Mouse (Mus musculus): ENCODE data around the gene Bach1.

Bach1 gene

GRCm38 (mm10) chr16:87711961-87712360, 13.2 kb downstream of the Bach1 start:
- no peak for DNase-seq (ENCODE audit: low spot score in 2 of 2)

DNA sequence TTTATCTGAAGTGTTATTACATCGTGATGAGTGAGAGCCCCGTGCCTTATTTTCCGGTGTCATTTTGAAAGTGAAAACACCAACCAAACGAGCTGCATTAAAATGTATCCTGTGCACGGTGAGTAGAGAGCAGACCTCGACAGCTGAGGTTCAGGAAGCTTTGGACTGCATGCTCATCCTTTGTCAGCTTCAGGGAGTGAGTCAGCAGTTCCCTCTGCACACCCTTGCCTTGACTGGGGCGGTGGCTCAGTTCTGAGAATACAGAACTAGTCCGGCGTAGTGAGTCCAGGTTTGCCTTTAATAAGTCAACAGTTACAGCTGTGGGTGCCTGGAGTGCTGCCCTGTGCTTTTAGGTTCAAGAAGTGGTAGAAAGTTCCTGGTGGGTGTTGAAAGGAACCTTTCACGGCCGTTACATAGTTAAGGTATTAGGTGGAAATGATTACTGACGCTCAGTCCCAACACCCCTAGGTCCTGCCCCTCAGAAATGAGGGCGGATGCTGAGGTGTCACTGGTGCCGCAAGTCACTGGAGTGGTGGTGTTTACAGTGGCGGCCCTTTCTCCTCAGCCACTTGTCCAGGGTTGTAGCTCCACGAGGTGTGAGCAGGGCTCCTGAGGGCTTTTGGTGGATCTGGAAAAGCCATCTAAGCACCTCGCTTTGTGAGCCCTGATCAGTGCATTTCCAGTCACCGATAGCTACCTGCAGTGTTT, 14.4 kb downstream of the Bach1 start:
- DNase-seq (ENCODE audit: low spot score in 2 of 2): no peak

- DNase-seq (ENCODE audit: low spot score in 2 of 2): no peak
These were observed 15.8 kb downstream of the Bach1 start for GRCm38 (mm10) chr16:87714550-87714949.

DNA sequence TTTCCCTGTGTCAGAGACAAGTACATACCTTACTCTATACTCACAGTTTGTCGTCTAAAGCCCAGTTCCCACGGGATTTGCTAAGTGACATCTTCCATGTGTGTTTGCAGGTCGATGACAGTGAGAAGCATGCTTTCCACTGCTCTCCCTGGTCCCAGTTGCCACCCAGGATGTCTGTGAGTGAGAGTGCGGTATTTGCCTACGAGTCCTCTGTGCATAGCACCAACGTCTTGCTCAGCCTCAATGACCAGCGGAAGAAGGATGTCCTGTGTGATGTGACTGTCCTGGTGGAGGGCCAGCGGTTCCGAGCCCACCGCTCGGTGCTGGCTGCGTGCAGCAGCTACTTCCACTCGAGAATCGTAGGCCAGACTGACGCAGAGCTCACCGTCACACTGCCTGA, 16.5 kb downstream of the Bach1 start:
- DNase-seq (ENCODE audit: low spot score in 2 of 2): no peak

- DNase-seq (ENCODE audit: low spot score in 2 of 2): no peak
These were observed 17.5 kb downstream of the Bach1 start for GRCm38 (mm10) chr16:87716269-87716668.

DNA sequence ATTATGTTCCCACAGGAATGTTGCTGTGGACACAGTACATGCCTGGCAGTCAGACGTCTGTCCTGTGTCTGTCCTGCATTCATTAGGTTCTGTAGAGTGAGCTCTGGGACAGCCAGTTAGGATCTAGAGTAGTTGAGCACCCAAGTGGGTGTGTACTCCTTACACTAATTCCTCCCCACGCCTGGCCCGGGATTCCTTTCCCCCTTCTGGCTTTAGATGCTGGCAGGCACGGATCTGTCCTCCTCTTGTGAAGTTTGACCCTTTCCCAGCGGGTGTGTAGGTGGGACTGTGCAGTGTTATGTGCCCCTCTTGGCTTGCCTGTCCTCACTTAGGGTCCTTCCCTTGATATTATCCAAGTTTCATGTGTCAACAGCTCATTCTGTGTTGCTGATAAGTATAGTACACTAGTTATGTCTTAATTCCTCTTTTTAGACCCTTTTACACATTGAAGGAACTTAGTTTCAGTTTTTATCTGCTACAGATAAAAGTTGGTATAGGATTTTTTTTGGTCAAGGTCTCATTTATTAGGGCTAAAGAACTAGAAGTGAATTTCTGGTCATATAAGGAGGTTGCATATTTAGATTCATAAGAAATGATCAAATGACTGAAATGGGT, 18.4 kb downstream of the Bach1 start:
- no peak for DNase-seq (ENCODE audit: low spot score in 2 of 2)

- DNase-seq (ENCODE audit: low spot score in 2 of 2): no peak
These were observed 20.3 kb downstream of the Bach1 start for GRCm38 (mm10) chr16:87719071-87719470.

DNA sequence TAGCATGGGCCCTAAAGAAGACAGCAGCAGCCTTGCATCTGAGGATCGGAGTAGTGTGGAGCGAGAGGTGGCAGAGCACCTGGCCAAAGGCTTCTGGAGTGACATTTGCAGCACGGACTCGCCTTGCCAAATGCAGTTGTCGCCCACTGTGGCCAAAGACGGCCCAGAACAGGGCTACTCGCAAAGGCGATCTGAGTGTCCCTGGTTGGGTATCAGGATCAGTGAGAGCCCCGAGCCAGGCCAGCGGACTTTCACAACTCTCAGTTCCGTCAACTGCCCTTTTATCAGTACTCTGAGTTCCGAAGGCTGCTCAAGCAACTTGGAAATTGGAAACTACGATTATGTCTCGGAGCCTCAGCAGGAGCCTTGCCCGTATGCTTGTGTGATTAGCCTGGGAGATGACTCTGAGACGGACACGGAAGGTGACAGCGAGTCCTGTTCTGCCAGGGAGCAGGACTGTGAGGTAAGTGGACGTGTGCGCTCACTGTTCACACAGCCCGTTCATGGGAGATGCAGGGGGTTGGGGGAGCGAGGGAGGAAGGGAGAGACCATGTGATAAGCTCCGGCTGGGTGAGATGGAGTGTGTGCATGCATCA, 21.0 kb downstream of the Bach1 start:
- no peak for DNase-seq (ENCODE audit: low spot score in 2 of 2)

DNA sequence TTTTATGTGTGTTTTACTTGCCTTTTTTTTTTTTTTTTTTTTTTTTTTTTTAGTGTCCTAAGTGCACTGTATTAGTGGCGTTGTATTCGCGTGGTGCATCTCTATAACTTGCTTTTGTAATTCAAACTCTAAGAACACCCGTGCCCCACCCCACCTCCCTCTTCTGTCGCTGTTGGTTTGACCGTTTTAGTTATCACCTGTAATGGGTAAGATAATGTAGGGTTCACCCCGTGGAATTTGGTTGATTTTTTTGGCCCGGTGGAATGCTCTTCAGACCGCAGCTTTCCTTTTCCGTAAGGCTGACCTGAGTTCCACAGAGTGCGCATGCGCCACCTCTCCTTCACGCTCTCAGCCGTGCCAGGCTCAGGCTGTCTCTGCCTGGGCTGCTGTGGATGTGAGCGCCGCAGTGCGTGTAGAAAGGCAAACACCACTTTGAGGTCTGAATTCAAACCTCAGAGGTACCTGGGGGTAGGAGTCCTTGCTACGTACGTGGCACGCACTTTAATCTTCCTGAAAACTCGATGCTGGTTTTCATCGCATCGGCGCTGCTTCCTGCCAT, 22.2 kb downstream of the Bach1 start:
- DNase-seq (ENCODE audit: low spot score in 2 of 2): no peak

- DNase-seq (ENCODE audit: low spot score in 2 of 2): no peak
These were observed 24.1 kb downstream of the Bach1 start for GRCm38 (mm10) chr16:87722857-87723256.

DNA sequence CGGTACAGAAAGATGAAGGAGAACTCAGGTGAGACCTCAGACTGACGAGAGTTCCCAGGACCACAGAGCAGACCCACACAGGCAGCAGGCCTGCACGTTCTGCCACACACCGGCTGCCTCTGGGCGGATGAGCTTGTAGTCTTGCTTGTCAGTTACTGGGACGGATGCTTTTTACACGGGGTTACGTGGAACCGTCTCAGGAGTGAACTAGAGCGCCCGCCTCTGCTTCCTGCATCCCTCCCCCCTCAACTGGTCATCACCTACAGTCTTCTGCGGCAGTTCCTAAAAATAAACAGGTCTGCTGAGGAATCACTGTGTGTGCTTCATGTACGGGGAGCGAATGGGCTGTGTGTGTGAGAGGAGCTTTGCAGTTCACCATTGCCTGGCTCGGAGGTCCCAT, 24.7 kb downstream of the Bach1 start:
- DNase-seq (ENCODE audit: low spot score in 2 of 2): no peak

DNA sequence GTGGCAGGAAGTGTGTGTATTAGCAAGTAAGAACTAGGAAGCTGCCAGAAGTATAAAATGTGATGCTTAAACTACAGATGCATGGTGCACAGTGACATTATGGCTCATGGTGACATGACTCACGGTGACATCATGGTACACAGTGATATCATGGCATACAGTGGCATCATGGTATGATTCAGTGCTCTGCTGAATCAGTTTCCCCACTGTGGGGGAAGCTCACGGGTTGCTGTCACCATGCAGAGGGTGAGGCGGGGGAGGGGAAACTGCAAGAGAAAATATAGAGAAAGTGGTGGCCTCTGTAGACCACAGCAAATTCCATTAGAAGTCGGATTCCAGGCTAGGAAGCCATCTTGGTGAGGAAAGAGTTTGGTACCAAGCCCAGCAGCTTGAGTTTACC, 26.1 kb downstream of the Bach1 start:
- no peak for DNase-seq (ENCODE audit: low spot score in 2 of 2)

DNA sequence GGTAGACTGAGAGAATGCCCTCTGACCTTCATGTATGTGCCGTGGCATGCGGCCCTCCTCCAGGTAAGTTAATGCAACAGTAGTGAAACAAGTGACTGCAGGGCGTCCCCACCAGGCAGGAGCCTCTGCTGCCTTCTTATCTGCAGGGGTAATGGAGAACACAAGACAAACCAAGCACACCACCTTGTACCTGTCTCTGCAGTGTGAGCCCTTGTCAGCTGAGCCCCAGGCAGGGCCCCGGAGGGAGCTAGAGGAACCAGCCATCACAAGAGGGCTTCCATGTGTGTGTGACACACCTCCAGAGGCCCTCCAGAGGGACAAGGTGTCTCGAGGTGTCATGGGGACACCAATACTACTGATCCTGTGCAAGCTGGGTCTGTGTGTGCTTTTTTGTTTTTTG, 26.5 kb downstream of the Bach1 start:
- DNase-seq (ENCODE audit: low spot score in 2 of 2): no peak

- no peak for DNase-seq (ENCODE audit: low spot score in 2 of 2)
These were observed 27.2 kb downstream of the Bach1 start for GRCm38 (mm10) chr16:87725963-87726362.

- DNase-seq (ENCODE audit: low spot score in 2 of 2): no peak
These were observed 27.6 kb downstream of the Bach1 start for GRCm38 (mm10) chr16:87726369-87726768.

- DNase-seq (ENCODE audit: low spot score in 2 of 2): no peak
These were observed 28.5 kb downstream of the Bach1 start for GRCm38 (mm10) chr16:87727250-87727649.

GRCm38 (mm10) chr16:87727918-87728317, 29.2 kb downstream of the Bach1 start:
- DNase-seq (ENCODE audit: low spot score in 2 of 2): no peak

DNA sequence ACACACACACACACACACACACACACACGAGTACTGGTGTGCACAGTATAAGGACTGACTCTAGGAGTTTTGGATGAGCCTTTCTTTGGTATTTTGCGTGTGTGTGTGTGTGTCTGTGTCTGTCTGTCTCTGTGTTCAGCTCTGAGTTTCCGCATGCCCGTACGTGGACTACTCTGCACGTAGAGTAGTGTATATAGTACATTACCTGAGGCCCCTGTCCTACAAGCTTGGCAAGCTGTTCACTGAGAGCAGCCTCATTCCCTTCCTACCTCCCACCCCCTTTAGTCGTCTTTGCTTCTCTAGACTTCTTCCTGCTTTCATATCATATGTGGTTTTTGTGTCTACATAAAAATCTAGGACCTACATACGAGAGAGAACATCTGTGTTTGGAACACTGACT, 30.0 kb downstream of the Bach1 start:
- no peak for DNase-seq (ENCODE audit: low spot score in 2 of 2)

GRCm38 (mm10) chr16:87729469-87729868, 30.7 kb downstream of the Bach1 start:
- DNase-seq (ENCODE audit: low spot score in 2 of 2): no peak

GRCm38 (mm10) chr16:87734868-87735381, 36.2 kb downstream of the Bach1 start:
- no peak for DNase-seq (ENCODE audit: low spot score in 2 of 2)

- no peak for DNase-seq (ENCODE audit: low spot score in 2 of 2)
These were observed 37.4 kb downstream of the Bach1 start for GRCm38 (mm10) chr16:87736106-87736505.

DNA sequence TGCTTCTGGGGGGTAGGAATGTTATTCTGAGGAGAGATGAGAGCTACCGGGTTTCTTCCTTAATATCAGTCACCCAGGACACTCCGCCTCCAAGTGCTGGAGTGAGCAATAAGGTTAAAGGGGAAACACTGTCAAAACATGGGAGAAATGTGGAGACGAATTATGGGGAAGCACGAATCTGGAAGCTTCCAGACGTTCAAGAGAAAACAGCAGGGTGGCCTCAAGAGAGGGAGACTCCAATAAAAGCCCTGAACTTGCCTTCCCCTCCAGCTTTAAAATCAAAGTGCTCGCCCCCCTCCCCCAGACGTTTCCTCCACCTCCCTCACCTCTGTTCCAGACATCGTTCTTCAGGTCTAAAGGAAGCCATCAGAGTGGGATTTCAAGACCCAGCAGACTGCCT, 38.6 kb downstream of the Bach1 start:
- DNase-seq (ENCODE audit: low spot score in 2 of 2): no peak

Measured in left cerebral cortex, adult 9 months (tissue).